Mouse (Mus musculus) bone marrow macrophage, adult 2 months (primary cell): ENCODE measurements around the gene Gadd45g.

ENCODE experiments used
- CTCF ChIP-seq: IDR thresholded peaks from 2 replicates; pipeline ENCODE4 v1.5.1; 2012; ENCODE audit warnings: low read depth, mild to moderate bottlenecking, low read length, moderate library complexity
- POLR2A ChIP-seq: IDR thresholded peaks from 2 replicates; pipeline ENCODE4 v1.6.1; 2012; ENCODE audit warnings: mild to moderate bottlenecking, low read depth, low read length, borderline replicate concordance

DNA sequence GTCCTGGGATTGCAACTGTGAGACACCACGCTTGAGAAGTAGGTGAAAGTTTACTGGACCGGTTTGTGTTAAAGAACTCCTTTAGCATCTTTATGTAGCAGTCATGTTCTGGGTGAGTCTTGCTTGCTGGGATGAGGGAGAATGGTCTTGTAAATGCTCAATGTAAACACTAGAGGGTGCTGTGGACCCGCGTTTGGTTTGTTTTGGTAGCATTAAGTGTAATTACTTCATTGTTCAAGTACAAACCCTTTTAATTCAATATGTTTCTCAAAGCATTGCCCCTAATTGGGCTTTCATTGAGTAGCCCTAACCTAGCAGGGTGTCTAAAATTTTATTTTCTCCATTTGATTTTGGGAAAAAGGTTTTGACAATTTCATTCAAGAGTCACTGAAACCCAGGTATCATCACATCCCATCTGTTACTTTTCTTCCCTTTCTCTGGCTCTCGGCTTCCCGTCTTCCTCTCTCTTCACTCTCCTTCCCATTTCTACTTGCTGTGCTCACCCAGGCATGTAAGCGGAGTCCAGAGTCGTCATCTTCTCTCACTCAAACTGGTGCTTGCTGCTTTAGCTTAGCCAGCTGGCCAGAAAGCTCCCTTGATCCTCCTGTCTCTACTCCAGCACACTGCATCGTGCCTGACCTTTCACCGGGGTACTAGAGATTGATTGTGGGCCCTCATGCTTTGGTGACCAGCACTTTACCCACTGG is 15.6 kb upstream of the Gadd45g start:
- TF ChIP-seq CTCF (no peak), POLR2A (no peak)
